Comparison of ENCODE assay signal across 16 mouse cellular contexts in genomic region chr10:61898116-61898515, GRCm38 (mm10).
"Had no signal": no experiment of that assay in that cellular context is flagged by ENCODE, and none has a peak within 500 bp of the region (broad histone marks: within the 10 kb centered on the region; RNA-seq: fewer than 3 reads in every experiment).

No protein-coding gene starts in this region.

- H3K9ac ChIP-seq: liver, embryonic 13.5 days; stomach, embryonic 15.5 days had no signal

- H3K4me1 ChIP-seq: liver, embryonic 13.5 days; stomach, embryonic 15.5 days had no signal

- H3K9me3 ChIP-seq: liver, embryonic 13.5 days; stomach, embryonic 15.5 days had no signal

- H3K27ac ChIP-seq: left cerebral cortex, adult 2 months; liver, embryonic 13.5 days; stomach, embryonic 15.5 days had no signal

- H3K4me3 ChIP-seq: left cerebral cortex, adult 2 months; liver, embryonic 13.5 days; stomach, embryonic 15.5 days had no signal

- H3K27me3 ChIP-seq: liver, embryonic 13.5 days; stomach, embryonic 15.5 days had no signal

- H3K36me3 ChIP-seq: liver, embryonic 13.5 days; stomach, embryonic 15.5 days had no signal

- H3K4me2 ChIP-seq: liver, embryonic 13.5 days; midbrain, embryonic 11.5 days; stomach, embryonic 15.5 days had no signal

- DNase-seq: kidney, postnatal 10 days; kidney, postnatal 36 days; layer of hippocampus, postnatal 36 days; liver, embryonic 13.5 days; lung, adult 2 months; lung, postnatal 14 days; lung, postnatal 4 days; midbrain, embryonic 14.5 days; right cerebral cortex, adult 18-20 months; right cerebral cortex, postnatal 14 days; right cerebral cortex, postnatal 4 days; spleen, adult 18-20 months; thymus, postnatal 25 days had no signal
